Mouse (Mus musculus) left cerebral cortex, postnatal 25 days (tissue): ENCODE data around the gene Agbl5. TPM values are rescaled to one million over a fixed set of nuclear protein-coding genes. Genes with fewer than 3 reads are reported as not detected.

Experiments used
- DNase-seq, 2 experiments: peaks; one replicate each; pipeline ENCODE4 v3.0.0; 2022; ENCODE audit warnings: low spot score in 2 of 2, mixed read lengths in 1 of 2
- intact Hi-C: fragments of 180-260 bp; cut with DNase I; formaldehyde crosslinking; loops from one replicate; pipeline ENCODE4 v1.15.1; 2025
- total RNA-seq, 2 experiments: library from RNA; stranded (reverse); gene quantifications; 2 replicates each; pipeline ENCODE4 v1.2.3; 2021

The Agbl5 gene
- total RNA-seq, 2 experiments from 2014 or later = 14.3 to 17.8 TPM

GRCm38 (mm10) chr5:30917348-30917747 lies 28.9 kb downstream of the Agbl5 start:
- intact Hi-C loops = loop anchor here (2.0 kb wide), 1 partner anchor 111 kb away; no protein-coding TSS in a partner anchor

GRCm38 (mm10) chr5:30917891-30918670 lies 29.6 kb downstream of the Agbl5 start:
- intact Hi-C loops = loop anchor here (2.0 kb wide), 1 partner anchor 111 kb away; no protein-coding TSS in a partner anchor
- DNase-seq = no peak

More at GRCm38 (mm10) chr5:30917348-30917747, 28.9 kb downstream of the Agbl5 start:
- no peak for DNase-seq

GRCm38 (mm10) chr5:30918691-30919090 lies 30.2 kb downstream of the Agbl5 start:
- no peak for DNase-seq
- intact Hi-C loops = no loop called here

- no peak for DNase-seq
- intact Hi-C loops = no loop called here
These were observed 31.5 kb downstream of the Agbl5 start for GRCm38 (mm10) chr5:30919831-30920614.

- DNase-seq = no peak
- intact Hi-C loops = no loop called here
These were observed 32.1 kb downstream of the Agbl5 start for GRCm38 (mm10) chr5:30920621-30921020.

GRCm38 (mm10) chr5:30921256-30922033 lies 33.0 kb downstream of the Agbl5 start, which contains the start of gene Khk:
TSS of gene Khk (plus strand) at chr5:30921431.
- peak; percentile 87 to 89 for DNase-seq
- intact Hi-C loops = no loop called here

- intact Hi-C loops = no loop called here
These were observed 34.1 kb downstream of the Agbl5 start for GRCm38 (mm10) chr5:30922581-30923041.

GRCm38 (mm10) chr5:30923119-30923518 lies 34.6 kb downstream of the Agbl5 start:
- DNase-seq = no peak
- intact Hi-C loops = no loop called here

More at GRCm38 (mm10) chr5:30922581-30923041, 34.1 kb downstream of the Agbl5 start:
- DNase-seq = no peak

- intact Hi-C loops = no loop called here
- no peak for DNase-seq
These were observed 36.1 kb downstream of the Agbl5 start for GRCm38 (mm10) chr5:30924614-30925013.

- intact Hi-C loops = no loop called here
- DNase-seq = no peak
These were observed 36.7 kb downstream of the Agbl5 start for GRCm38 (mm10) chr5:30925217-30925616.

GRCm38 (mm10) chr5:30926073-30926472 lies 37.6 kb downstream of the Agbl5 start:
- intact Hi-C loops = no loop called here
- DNase-seq = no peak

- intact Hi-C loops = no loop called here
- peak; percentile 65 to 75 for DNase-seq
These were observed 39.5 kb downstream of the Agbl5 start for GRCm38 (mm10) chr5:30927945-30928529.

GRCm38 (mm10) chr5:30930121-30930520 lies 41.6 kb downstream of the Agbl5 start:
- intact Hi-C loops = loop anchor here (1.0 kb wide), 1 partner anchor 74 kb away; no protein-coding TSS in a partner anchor

GRCm38 (mm10) chr5:30930846-30931245 lies 42.4 kb downstream of the Agbl5 start:
- DNase-seq = no peak
- intact Hi-C loops = loop anchor here (1.0 kb wide), 1 partner anchor 73 kb away; no protein-coding TSS in a partner anchor

More at GRCm38 (mm10) chr5:30930121-30930520, 41.6 kb downstream of the Agbl5 start:
- DNase-seq = peak; percentile 75 to 87

- no peak for DNase-seq
- intact Hi-C loops = no loop called here
These were observed 42.9 kb downstream of the Agbl5 start for GRCm38 (mm10) chr5:30931378-30931777.

GRCm38 (mm10) chr5:30933705-30934104 lies 45.2 kb downstream of the Agbl5 start:
- intact Hi-C loops = no loop called here
- no peak for DNase-seq

GRCm38 (mm10) chr5:30934725-30935461 lies 46.4 kb downstream of the Agbl5 start:
- DNase-seq = no peak
- intact Hi-C loops = no loop called here

- intact Hi-C loops = no loop called here
- no peak for DNase-seq
These were observed 54.5 kb downstream of the Agbl5 start for GRCm38 (mm10) chr5:30943004-30943403.
